In the genomic region with DNA sequence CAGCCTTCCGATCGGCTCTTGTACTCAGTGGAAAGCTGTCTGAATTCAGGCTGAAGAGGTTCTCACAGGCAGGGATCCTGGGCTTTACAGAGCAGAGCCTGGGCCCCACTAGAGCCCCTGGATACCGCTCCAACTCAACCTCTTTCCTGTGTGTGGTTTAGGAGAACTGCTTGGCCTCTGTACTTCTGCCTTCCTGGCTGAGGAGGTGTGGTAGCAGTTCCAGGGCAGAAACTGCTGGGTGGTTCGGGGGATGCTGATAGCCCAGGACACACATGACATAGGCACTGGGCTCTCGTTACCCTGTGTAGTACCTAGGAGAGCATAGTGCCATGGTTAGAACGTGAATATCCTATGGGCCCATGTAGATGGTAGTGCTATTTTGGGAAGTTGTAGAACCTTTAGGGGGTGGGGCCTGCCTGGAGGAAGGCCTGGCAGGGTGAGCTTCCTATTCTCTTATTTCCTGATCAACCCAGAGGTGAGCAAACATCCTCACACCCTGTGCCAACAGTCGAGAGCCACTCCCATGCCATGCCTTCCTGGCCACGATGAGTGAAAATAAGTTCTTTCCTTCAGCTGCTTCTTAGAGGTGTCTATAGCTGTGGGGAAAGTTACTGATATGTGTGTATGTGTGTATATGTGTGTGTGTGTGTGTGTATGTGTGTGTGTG, we compare ENCODE assay signal across 18 mouse cellular contexts. TPM values are rescaled to one million over a fixed set of nuclear protein-coding genes. Genes with fewer than 3 reads are reported as not detected.
DNase-seq lines count a peak whose midpoint lies in the region; ATAC-seq and TF ChIP-seq lines count a peak whose summit lies in the region.
"Had no signal": no experiment of that assay in that cellular context is flagged by ENCODE, and none has a peak within 500 bp of the region (broad histone marks: within the 10 kb centered on the region; RNA-seq: fewer than 3 reads in every experiment).

No protein-coding gene starts in this region.

- peak; percentile 81 for ATAC-seq in intestine, postnatal 0 days
- ATAC-seq: forebrain, embryonic 15.5 days; hindbrain, embryonic 16.5 days had no signal

- H3K4me3 ChIP-seq in testis, adult 2 months (ENCODE audit: control insufficient read depth, low read depth, low read length) = no peak overlapping the region
- H3K4me3 ChIP-seq in intestine, postnatal 0 days (ENCODE audit: low read depth, low read length) = no peak overlapping the region
- H3K4me3 ChIP-seq in small intestine, adult 2 months (ENCODE audit: low read depth, low read length) = no peak overlapping the region
- H3K4me3 ChIP-seq: embryonic facial prominence, embryonic 12.5 days; forebrain, embryonic 15.5 days; heart, embryonic 12.5 days; hindbrain, embryonic 12.5 days had no signal

- 70% methylated on average over 8 of the region's 8 CpGs for WGBS in intestine, postnatal 0 days
- WGBS in small intestine, adult 2 months = 44% methylated on average over 8 of the region's 8 CpGs

- no peak for TF ChIP-seq CTCF in testis, adult 2 months (IDR thresholded peaks at IDR 0.05; ENCODE audit: control insufficient read depth, insufficient read depth, insufficient replicate concordance, low read depth, low read length)
- TF ChIP-seq CTCF in intestine, postnatal 0 days (IDR thresholded peaks at IDR 0.05; ENCODE audit: low read depth) = no peak
- TF ChIP-seq CTCF in small intestine, adult 2 months (IDR thresholded peaks at IDR 0.05; ENCODE audit: extremely low read depth, insufficient read length, insufficient replicate concordance, low read depth, low read length) = no peak

- no peaks in the 10 kb centered on the region for H3K4me1 ChIP-seq in testis, adult 2 months (ENCODE audit: control insufficient read depth, insufficient read depth, low read length)
- H3K4me1 ChIP-seq in intestine, postnatal 0 days (replicated peaks; ENCODE audit: control insufficient read depth, insufficient read depth, low read length) = no peaks in the 10 kb centered on the region
- H3K4me1 ChIP-seq in small intestine, adult 2 months (ENCODE audit: control insufficient read depth, insufficient read depth, insufficient read length, low read length) = peaks cover 14% of the 10 kb centered on the region; the same call in 1 of the 2 replicates
- H3K4me1 ChIP-seq: heart, embryonic 12.5 days had no signal

- H3K9me3 ChIP-seq in intestine, postnatal 0 days (ENCODE audit: control insufficient read depth) = no peaks in the 10 kb centered on the region
- H3K9me3 ChIP-seq: embryonic facial prominence, embryonic 12.5 days; forebrain, embryonic 15.5 days; heart, embryonic 12.5 days; hindbrain, embryonic 12.5 days had no signal

- H3K9ac ChIP-seq in intestine, postnatal 0 days (ENCODE audit: low read depth, low read length) = no peak overlapping the region
- H3K9ac ChIP-seq: embryonic facial prominence, embryonic 12.5 days; forebrain, embryonic 15.5 days; heart, embryonic 12.5 days; hindbrain, embryonic 12.5 days had no signal

- TF ChIP-seq POLR2A in testis, adult 2 months (IDR thresholded peaks at IDR 0.05; ENCODE audit: control insufficient read depth, low read depth, low read length) = no peak
- TF ChIP-seq POLR2A in small intestine, adult 2 months (IDR thresholded peaks at IDR 0.05; ENCODE audit: low read depth, low read length) = no peak

- no peak overlapping the region for H3K4me2 ChIP-seq in intestine, postnatal 0 days (replicated peaks; ENCODE audit: low read depth)
- H3K4me2 ChIP-seq: embryonic facial prominence, embryonic 12.5 days; forebrain, embryonic 15.5 days; heart, embryonic 12.5 days; hindbrain, embryonic 12.5 days had no signal

- H3K27ac ChIP-seq in testis, adult 2 months (ENCODE audit: control insufficient read depth, insufficient read depth, low read depth, low read length) = peak overlapping the region; percentile 34
- H3K27ac ChIP-seq in intestine, postnatal 0 days (ENCODE audit: low read depth, low read length) = no peak overlapping the region
- peak overlapping the region; percentile 20 for H3K27ac ChIP-seq in small intestine, adult 2 months (ENCODE audit: insufficient read depth, low read depth, low read length)
- H3K27ac ChIP-seq: embryonic facial prominence, embryonic 12.5 days; forebrain, embryonic 15.5 days; hindbrain, embryonic 12.5 days had no signal

- no peaks in the 10 kb centered on the region for H3K36me3 ChIP-seq in testis, adult 2 months (ENCODE audit: control insufficient read depth, insufficient read depth, low read length)
- H3K36me3 ChIP-seq in intestine, postnatal 0 days (ENCODE audit: control insufficient read depth, insufficient read depth) = no peaks in the 10 kb centered on the region
- H3K36me3 ChIP-seq in small intestine, adult 2 months (ENCODE audit: control insufficient read depth, insufficient read depth, low read length) = no peaks in the 10 kb centered on the region
- H3K36me3 ChIP-seq: embryonic facial prominence, embryonic 12.5 days; forebrain, embryonic 15.5 days; heart, embryonic 12.5 days; hindbrain, embryonic 12.5 days had no signal

- H3K27me3 ChIP-seq in testis, adult 2 months (ENCODE audit: control insufficient read depth, insufficient read depth, low read length) = no peaks in the 10 kb centered on the region
- no peaks in the 10 kb centered on the region for H3K27me3 ChIP-seq in intestine, postnatal 0 days (replicated peaks; ENCODE audit: control insufficient read depth, insufficient read depth, low read length)
- H3K27me3 ChIP-seq in small intestine, adult 2 months (ENCODE audit: control insufficient read depth, insufficient read depth, low read length) = no peaks in the 10 kb centered on the region
- H3K27me3 ChIP-seq: forebrain, embryonic 15.5 days; heart, embryonic 12.5 days; hindbrain, embryonic 12.5 days had no signal

- no peak for DNase-seq in testis, postnatal 10 days (ENCODE audit: low spot score)
- DNase-seq in cerebellum, adult 9-10 months = no peak
- no peak for DNase-seq in thymus, postnatal 14 days
- no peak for DNase-seq in kidney, postnatal 36 days
- DNase-seq: adrenal gland, adult 2 months; adrenal gland, postnatal 25 days; cerebellum, adult 18-20 months; cerebellum, postnatal 10 days; gastrocnemius, postnatal 10 days; heart, postnatal 36 days had no signal

RNA-seq across cellular contexts. Expression of gene Glrx3, which starts 55.0 kb away (rescaled TPM):
- polyA plus RNA-seq in testis, adult 2 months (2012; rRNA removed) = 378 and 425 TPM in 2 replicates
- polyA plus RNA-seq in intestine, postnatal 0 days (2015; fragmentation: Nextera tagmentation; extraction: Ambion mirVana) = 127 and 129 TPM in 2 replicates
- 7.4 and 24.5 TPM in 2 replicates for polyA plus RNA-seq in small intestine, adult 2 months (2012; rRNA removed)
